Mouse (Mus musculus) skeletal muscle tissue, adult 2 months (tissue): ENCODE measurements around the gene Mfap1b.

Experiments used
- DNase-seq: peaks from one replicate; pipeline ENCODE4 v3.0.0-alpha.2; 2012; ENCODE audit warnings: low read depth, low spot score

Mfap1b gene

GRCm38 (mm10) chr2:121439746-121440145, 34.1 kb downstream of the Mfap1b start:
- DNase-seq: no peak

GRCm38 (mm10) chr2:121434854-121435253, 39.0 kb downstream of the Mfap1b start:
- no peak for DNase-seq

GRCm38 (mm10) chr2:121425890-121426289, 48.0 kb downstream of the Mfap1b start:
- no peak for DNase-seq

- no peak for DNase-seq
Observed at GRCm38 (mm10) chr2:121423166-121423565, 50.7 kb downstream of the Mfap1b start.

- no peak for DNase-seq
Observed at GRCm38 (mm10) chr2:121418476-121418875, 55.4 kb downstream of the Mfap1b start.

- DNase-seq: no peak
Observed at GRCm38 (mm10) chr2:121416356-121416755, 57.5 kb downstream of the Mfap1b start.

- no peak for DNase-seq
Observed at GRCm38 (mm10) chr2:121415591-121415990, 58.3 kb downstream of the Mfap1b start.

GRCm38 (mm10) chr2:121415103-121415502, 58.8 kb downstream of the Mfap1b start:
- no peak for DNase-seq

GRCm38 (mm10) chr2:121414139-121414685, 59.7 kb downstream of the Mfap1b start:
- DNase-seq: peak; percentile 25

GRCm38 (mm10) chr2:121413387-121414042, 60.4 kb downstream of the Mfap1b start, which contains the start of the genes Pdia3 and Catsper2:
TSS of gene Pdia3 (plus strand) at chr2:121413775.
TSS of gene Catsper2 (minus strand) at chr2:121413792.
- DNase-seq: peak; percentile 95

- DNase-seq: peak; percentile 30
Observed at GRCm38 (mm10) chr2:121412843-121413386, 61.0 kb downstream of the Mfap1b start.
